Mouse (Mus musculus) spleen, adult 2 months (tissue): Measurements from ENCODE around the gene Cirbp.

ENCODE experiments used
- CTCF ChIP-seq: fragments of 200-500 bp; IDR thresholded peaks from 2 replicates; pipeline ENCODE4 v1.5.1; 2011; ENCODE audit warnings: mild to moderate bottlenecking, inconsistent platforms; ENCODE audit not compliant: insufficient read depth, insufficient read length, insufficient replicate concordance; ENCODE audit errors: extremely low read depth
- POLR2A ChIP-seq: fragments of 200-500 bp; IDR thresholded peaks from 2 replicates; pipeline ENCODE4 v1.6.1; 2011; ENCODE audit warnings: low read depth, low read length, inconsistent platforms

DNA sequence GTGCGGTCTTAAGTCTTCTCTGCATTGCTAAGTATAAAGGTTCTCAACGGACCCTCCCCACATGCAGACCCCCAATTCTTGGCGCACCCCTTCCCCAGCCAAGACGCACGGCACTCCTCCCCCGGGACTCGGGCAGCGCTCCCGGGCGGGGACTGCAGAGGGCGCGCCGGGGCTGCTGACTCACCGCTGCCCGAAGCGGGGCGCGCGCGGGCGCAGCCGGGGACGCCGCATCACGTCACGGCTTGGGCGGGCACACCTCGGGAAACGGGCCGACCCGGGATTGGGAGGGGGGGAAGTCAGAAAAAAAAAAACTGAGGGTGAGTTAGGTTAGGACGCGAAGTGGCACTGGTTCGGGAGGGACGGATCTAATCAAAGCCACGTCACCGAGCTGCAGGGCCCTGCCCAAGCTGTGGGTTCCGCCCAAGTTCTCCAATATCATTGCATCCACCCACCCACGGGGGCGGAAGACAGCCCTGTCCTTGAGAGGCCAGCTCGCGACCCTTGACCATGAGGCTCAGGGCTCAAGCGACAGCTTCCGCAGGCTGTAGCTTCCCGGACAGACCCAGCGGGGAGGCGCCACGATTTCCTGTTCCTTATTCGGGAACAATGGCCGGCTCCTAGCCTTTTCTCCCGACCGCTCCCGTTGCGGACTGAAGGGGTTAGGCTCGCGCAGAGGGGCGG is 17.0 kb upstream of the Cirbp start:
- TF ChIP-seq CTCF, result peak; percentile 71
- TF ChIP-seq POLR2A, result no peak
